Mouse (Mus musculus) E14TG2a.4 (cell line): ENCODE data around the gene Nudt4.

ENCODE experiments used
- CTCF ChIP-seq: conservative IDR thresholded peaks from 2 replicates; pipeline ENCODE4 v1.5.1; 2014; ENCODE audit warnings: low read length
- NANOG ChIP-seq: IDR thresholded peaks from 2 replicates; pipeline ENCODE4 v1.6.1; 2014; ENCODE audit warnings: borderline replicate concordance, low read length, mixed read lengths
- POU5F1 ChIP-seq: IDR thresholded peaks from 2 replicates; pipeline ENCODE4 v1.6.1; 2014; ENCODE audit warnings: low read length, borderline replicate concordance

DNA sequence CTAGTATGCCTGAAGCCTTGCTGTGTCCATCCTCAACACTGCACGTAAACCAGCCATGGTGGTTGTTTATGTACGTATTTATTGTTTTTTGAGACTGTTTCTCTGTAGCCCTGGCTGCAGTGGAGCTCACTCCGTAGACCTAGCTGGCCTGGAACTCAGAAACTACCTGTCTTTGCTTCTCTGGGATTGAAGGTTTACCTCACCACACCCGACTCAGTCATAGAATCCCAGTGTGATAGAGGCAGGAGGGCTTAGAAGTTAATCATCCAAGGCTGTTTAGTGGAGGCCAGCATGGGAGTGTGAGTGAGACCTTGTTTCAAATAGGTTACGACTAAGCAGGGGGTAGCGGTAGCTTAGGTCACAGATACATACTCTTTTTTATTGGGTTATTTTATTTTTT is 46.3 kb downstream of the Nudt4 start:
- TF ChIP-seq CTCF (no peak), POU5F1 (no peak), NANOG (no peak)
